Mouse (Mus musculus): ENCODE results near the gene Cpn2.

GRCm38 (mm10) chr16:30236091-30236699, 31.1 kb downstream of the Cpn2 start:
- TF ChIP-seq CTCF (IDR thresholded peaks at IDR 0.05; ENCODE audit: control insufficient read depth, insufficient read depth, insufficient replicate concordance, low read depth, low read length) (peak; percentile 95), POLR2A (IDR thresholded peaks at IDR 0.05; ENCODE audit: control insufficient read depth, low read depth, low read length) (no peak)

All from testis, adult 2 months (tissue).